Mouse (Mus musculus) MEL (cell line): ENCODE data around the gene Vegfa. TPM values are rescaled to one million over a fixed set of nuclear protein-coding genes. Genes with fewer than 3 reads are reported as not detected.

Experiments
- DNase-seq: peaks from one replicate; pipeline ENCODE4 v3.0.0; 2011; ENCODE audit warnings: low read depth, low spot score
- H3K27ac ChIP-seq: 2 replicates; pipeline ENCODE4 v1.5.1; 2012; ENCODE audit warnings: low read depth, mild to moderate bottlenecking, control low read depth, low read length, moderate library complexity; ENCODE audit not compliant: control insufficient read depth
- H3K27me3 ChIP-seq, 2 experiments: fragments of 150-350 bp in 1 of 2; sonication (generic) in 1 of 2; 2 replicates each; pipeline ENCODE4 v1.6.1; 2012; ENCODE audit warnings: low read length in 2 of 2, mild to moderate bottlenecking in 2 of 2, improper control_type of control experiment in 1 of 2, moderate library complexity in 1 of 2; ENCODE audit not compliant: insufficient read depth in 2 of 2, control insufficient read depth in 1 of 2
- H3K36me3 ChIP-seq, 2 experiments: 2 replicates each; pipeline ENCODE4 v1.6.1; 2012 to 2014; ENCODE audit warnings: low read length in 2 of 2, improper control_type of control experiment in 1 of 2, inconsistent platforms in 1 of 2, mild to moderate bottlenecking in 1 of 2; ENCODE audit not compliant: insufficient read depth in 2 of 2, control insufficient read depth in 1 of 2
- H3K4me1 ChIP-seq, 2 experiments: fragments of 150-350 bp in 1 of 2; sonication (generic) in 1 of 2; 2 replicates each; pipeline ENCODE4 v1.6.1; 2012; ENCODE audit warnings: low read length in 2 of 2, improper control_type of control experiment in 1 of 2, mild to moderate bottlenecking in 1 of 2; ENCODE audit not compliant: insufficient read depth in 2 of 2, control insufficient read depth in 1 of 2
- H3K4me3 ChIP-seq, 2 experiments: fragments of 150-350 bp in 1 of 2; sonication (generic) in 1 of 2; 2 replicates each; pipeline ENCODE4 v1.5.1; 2012; ENCODE audit warnings: low read depth in 2 of 2, low read length in 2 of 2, mild to moderate bottlenecking in 2 of 2, moderate library complexity in 2 of 2, control low read depth in 1 of 2, improper control_type of control experiment in 1 of 2; ENCODE audit not compliant: control insufficient read depth in 1 of 2, insufficient read depth in 1 of 2
- H3K79me2 ChIP-seq: 2 replicates; pipeline ENCODE4 v1.6.1; 2012; ENCODE audit warnings: mild to moderate bottlenecking, low read length, moderate library complexity; ENCODE audit not compliant: control insufficient read depth, poor library complexity, insufficient read depth
- H3K9ac ChIP-seq: 2 replicates; pipeline ENCODE4 v1.6.1; 2012; ENCODE audit warnings: low read depth, mild to moderate bottlenecking, control low read depth, low read length, moderate library complexity; ENCODE audit not compliant: control insufficient read depth, poor library complexity, severe bottlenecking
- H3K9me3 ChIP-seq: fragments of 150-350 bp; sonication (generic); replicated peaks from 2 replicates; pipeline ENCODE4 v1.6.1; 2012; ENCODE audit warnings: mild to moderate bottlenecking, low read length, improper control_type of control experiment, moderate library complexity; ENCODE audit not compliant: insufficient read depth
- CHD1 ChIP-seq: IDR thresholded peaks from 2 replicates; pipeline ENCODE4 v1.6.1; 2012; ENCODE audit warnings: low read depth, mild to moderate bottlenecking, inconsistent platforms, low read length, improper control_type of control experiment
- CHD2 ChIP-seq: IDR thresholded peaks from 2 replicates; pipeline ENCODE4 v1.6.1; 2011; ENCODE audit warnings: low read length, improper control_type of control experiment
- CTCF ChIP-seq, 3 experiments: IDR thresholded peaks in 2 of 3; conservative IDR thresholded peaks in 1 of 3; 2 replicates each; pipeline ENCODE4 v1.5.1; 2011 to 2012; ENCODE audit warnings: low read length in 3 of 3, low read depth in 2 of 3, mild to moderate bottlenecking in 2 of 3, improper control_type of control experiment in 1 of 3, inconsistent platforms in 1 of 3, mixed read lengths in 1 of 3, moderate library complexity in 1 of 3; ENCODE audit not compliant: control insufficient read depth in 1 of 3, insufficient read depth in 1 of 3, poor library complexity in 1 of 3, severe bottlenecking in 1 of 3
- ELF1 ChIP-seq: IDR thresholded peaks from 2 replicates; pipeline ENCODE4 v1.6.1; 2014; ENCODE audit warnings: low read depth, mild to moderate bottlenecking, inconsistent platforms, low read length, improper control_type of control experiment, moderate library complexity
- GATA1 ChIP-seq: IDR thresholded peaks from 2 replicates; pipeline ENCODE4 v1.6.1; 2011; ENCODE audit warnings: low read depth, low read length, improper control_type of control experiment
- MAFK ChIP-seq: IDR thresholded peaks from 2 replicates; pipeline ENCODE4 v1.6.1; 2011; ENCODE audit warnings: low read depth, mild to moderate bottlenecking, low read length, improper control_type of control experiment, borderline replicate concordance
- MAX ChIP-seq: IDR thresholded peaks from 2 replicates; pipeline ENCODE4 v1.6.1; 2011; ENCODE audit warnings: low read length, improper control_type of control experiment
- MAZ ChIP-seq: IDR thresholded peaks from 2 replicates; pipeline ENCODE4 v1.6.1; 2012; ENCODE audit warnings: low read depth, mild to moderate bottlenecking, inconsistent platforms, low read length, improper control_type of control experiment
- MEF2A ChIP-seq: IDR thresholded peaks from 2 replicates; pipeline ENCODE4 v1.6.1; 2014; ENCODE audit warnings: low read depth, mild to moderate bottlenecking, inconsistent platforms, low read length, improper control_type of control experiment; ENCODE audit not compliant: poor library complexity, insufficient replicate concordance, severe bottlenecking; ENCODE audit errors: extremely low read depth
- MXI1 ChIP-seq: IDR thresholded peaks from 2 replicates; pipeline ENCODE4 v1.6.1; 2011; ENCODE audit warnings: mild to moderate bottlenecking, low read depth, low read length, improper control_type of control experiment
- MYB ChIP-seq: IDR thresholded peaks from 2 replicates; pipeline ENCODE4 v1.6.1; 2011; ENCODE audit warnings: mild to moderate bottlenecking, low read depth, low read length, improper control_type of control experiment
- MYC ChIP-seq: IDR thresholded peaks from 2 replicates; pipeline ENCODE4 v1.6.1; 2011; ENCODE audit warnings: low read depth, mild to moderate bottlenecking, low read length, improper control_type of control experiment, moderate library complexity
- NELFE ChIP-seq: IDR thresholded peaks from 2 replicates; pipeline ENCODE4 v1.6.1; 2011; ENCODE audit warnings: low read depth, low read length, improper control_type of control experiment
- POLR2AphosphoS2 ChIP-seq: IDR thresholded peaks from 2 replicates; pipeline ENCODE4 v1.6.1; 2011; ENCODE audit warnings: low read length, improper control_type of control experiment
- POLR2AphosphoS5 ChIP-seq: IDR thresholded peaks from 2 replicates; pipeline ENCODE4 v1.6.1; 2012; ENCODE audit warnings: low read depth, borderline replicate concordance, mild to moderate bottlenecking, inconsistent platforms, low read length, moderate library complexity, mixed read lengths
- SMC3 ChIP-seq: IDR thresholded peaks from 2 replicates; pipeline ENCODE4 v1.6.1; 2011; ENCODE audit warnings: low read depth, low read length, improper control_type of control experiment
- TAL1 ChIP-seq: IDR thresholded peaks from 2 replicates; pipeline ENCODE4 v1.6.1; 2012; ENCODE audit warnings: mild to moderate bottlenecking, inconsistent platforms, low read length, moderate library complexity, mixed read lengths
- TCF12 ChIP-seq: IDR thresholded peaks from 2 replicates; pipeline ENCODE4 v1.6.1; 2014; ENCODE audit warnings: low read depth, mild to moderate bottlenecking, inconsistent platforms, low read length, improper control_type of control experiment, moderate library complexity
- UBTF ChIP-seq: IDR thresholded peaks from 2 replicates; pipeline ENCODE4 v1.6.1; 2012; ENCODE audit warnings: low read depth, mild to moderate bottlenecking, inconsistent platforms, low read length, improper control_type of control experiment, moderate library complexity, borderline replicate concordance; ENCODE audit not compliant: insufficient read depth
- USF2 ChIP-seq, 2 experiments: IDR thresholded peaks; 2 replicates each; pipeline ENCODE4 v1.6.1; 2011 to 2012; ENCODE audit warnings: improper control_type of control experiment in 2 of 2, low read length in 2 of 2, borderline replicate concordance in 1 of 2, inconsistent platforms in 1 of 2, low read depth in 1 of 2, mild to moderate bottlenecking in 1 of 2; ENCODE audit not compliant: insufficient read depth in 1 of 2
- ZC3H11A ChIP-seq: IDR thresholded peaks from 2 replicates; pipeline ENCODE4 v1.6.1; 2012; ENCODE audit warnings: low read depth, mild to moderate bottlenecking, inconsistent platforms, low read length, improper control_type of control experiment
- ZKSCAN1 ChIP-seq: IDR thresholded peaks from 2 replicates; pipeline ENCODE4 v1.6.1; 2012; ENCODE audit warnings: low read depth, mild to moderate bottlenecking, inconsistent platforms, low read length, improper control_type of control experiment, moderate library complexity
- ZNF384 ChIP-seq: IDR thresholded peaks from 2 replicates; pipeline ENCODE4 v1.6.1; 2012; ENCODE audit warnings: low read depth, mild to moderate bottlenecking, inconsistent platforms, low read length, improper control_type of control experiment
- polyA plus RNA-seq, 2 experiments: library from polyadenylated mRNA; stranded (reverse) in 1 of 2; unstranded in 1 of 2; fragments of >175 nt in 1 of 2; fragments of >200 nt in 1 of 2; gene quantifications; 2 replicates each; pipeline versions ENCODE4 v1.2.1 to v1.2.4; 2012; ENCODE audit warnings: low replicate concordance in 2 of 2, low read depth in 1 of 2; ENCODE audit not compliant: insufficient read length in 2 of 2, insufficient read depth in 1 of 2, missing spikeins in 1 of 2
- total RNA-seq: library from RNA; depleted of rRNA; stranded (reverse); fragments of 300-350 nt; gene quantifications from 2 replicates; pipeline ENCODE4 v1.2.3, GENCODE M21; 2012

The Vegfa gene
- total and polyA plus RNA-seq, 3 experiments: 16.1 to 38.6 TPM; not detected in 1

- peak; percentile 97 for TF ChIP-seq UBTF
- TF ChIP-seq CHD2: no peak
- TF ChIP-seq CTCF (IDR thresholded peaks at IDR 0.05 in 2 of 3, conservative IDR thresholded peaks at IDR 0.05 in 1 of 3; ENCODE audit: control insufficient read depth in 1 of 3, insufficient read depth in 1 of 3, low read depth in 2 of 3, low read length in 3 of 3, poor library complexity in 1 of 3, severe bottlenecking in 1 of 3): peak; percentile 91 to 96 (median 95)
- no peak for TF ChIP-seq GATA1
- TF ChIP-seq MAFK: no peak
Observed at GRCm38 (mm10) chr17:46032257-46032991, at the start of gene Vegfa (continued).

- DNase-seq: no peak
- Histone ChIP-seq H3K36me3 (peaks cover 0 to 15% of the 10 kb centered on the region in 2 experiments; a peak in 2 of 4 replicates), H3K79me2 (no peaks in the 10 kb centered on the region; the same call in 1 of the 2 replicates), H3K9me3 (no peaks in the 10 kb centered on the region), H3K27me3 (no peaks in the 10 kb centered on the region), H3K4me1 (peaks cover 13 to 15% of the 10 kb centered on the region in 2 experiments; a peak in 3 of 4 replicates), H3K4me3 (no peak overlapping the region), H3K9ac (no peak overlapping the region), H3K27ac (no peak overlapping the region)
- TF ChIP-seq POLR2AphosphoS2 (no peak), CTCF (IDR thresholded peaks at IDR 0.05 in 2 of 3, conservative IDR thresholded peaks at IDR 0.05 in 1 of 3; ENCODE audit: control insufficient read depth in 1 of 3, insufficient read depth in 1 of 3, low read depth in 2 of 3, low read length in 3 of 3, poor library complexity in 1 of 3, severe bottlenecking in 1 of 3) (no peak), ELF1 (no peak)
Observed at GRCm38 (mm10) chr17:46081657-46082056, 49.5 kb upstream of the Vegfa start.

GRCm38 (mm10) chr17:46081042-46081441 is 48.9 kb upstream of the Vegfa start:
- Histone ChIP-seq H3K36me3 (peaks cover 0 to 15% of the 10 kb centered on the region in 2 experiments; a peak in 2 of 4 replicates), H3K9ac (no peak overlapping the region)
- no peak for TF ChIP-seq TAL1
- no peak for TF ChIP-seq MEF2A
- no peak for TF ChIP-seq ZKSCAN1
- no peak for TF ChIP-seq MAX
- no peak for TF ChIP-seq ZNF384
- no peak for TF ChIP-seq UBTF
- no peak for TF ChIP-seq SMC3
- TF ChIP-seq CHD1: no peak
- no peak for TF ChIP-seq POLR2AphosphoS5
- TF ChIP-seq ZC3H11A: no peak
- no peak for TF ChIP-seq TCF12
- no peak for TF ChIP-seq MXI1
- TF ChIP-seq MYC: no peak
- TF ChIP-seq MAZ: no peak
- TF ChIP-seq GATA1: no peak
- no peak for TF ChIP-seq NELFE
- no peak for TF ChIP-seq MYB
- TF ChIP-seq USF2 (IDR thresholded peaks at IDR 0.05; ENCODE audit: borderline replicate concordance in 1 of 2, insufficient read depth in 1 of 2, low read depth in 1 of 2, low read length in 2 of 2): no peak
- TF ChIP-seq POLR2AphosphoS2: no peak
- TF ChIP-seq, all 39 proteins: peak for 0
- Histone ChIP-seq H3K4me3 (no peak overlapping the region), H3K9me3 (no peaks in the 10 kb centered on the region), H3K79me2 (no peaks in the 10 kb centered on the region; the same call in 1 of the 2 replicates), H3K4me1 (peaks cover 13 to 16% of the 10 kb centered on the region in 2 experiments; a peak in 3 of 4 replicates), H3K27me3 (no peaks in the 10 kb centered on the region), H3K27ac (no peak overlapping the region)
- DNase-seq: no peak
